Mouse (Mus musculus) cerebellum, adult 11 months (tissue): ENCODE data around the gene Grifin.

ENCODE experiments used
- DNase-seq: peaks from one replicate; pipeline ENCODE4 v3.0.0; 2022

The Grifin gene

GRCm38 (mm10) chr5:140542811-140543575 is 21.9 kb downstream of the Grifin start:
- peak; percentile 21 for DNase-seq

GRCm38 (mm10) chr5:140540106-140540505 is 24.8 kb downstream of the Grifin start:
- peak; percentile 56 for DNase-seq

GRCm38 (mm10) chr5:140538111-140538683 is 26.7 kb downstream of the Grifin start:
- DNase-seq, result no peak

- DNase-seq, result no peak
Measured at GRCm38 (mm10) chr5:140526754-140527153, 38.1 kb downstream of the Grifin start.

GRCm38 (mm10) chr5:140521196-140521595 is 43.7 kb downstream of the Grifin start:
- no peak for DNase-seq

- no peak for DNase-seq
Measured at GRCm38 (mm10) chr5:140517921-140518230, 47.0 kb downstream of the Grifin start.

- no peak for DNase-seq
Measured at GRCm38 (mm10) chr5:140517159-140517920, 47.5 kb downstream of the Grifin start.

- no peak for DNase-seq
Measured at GRCm38 (mm10) chr5:140514799-140515486, 49.9 kb downstream of the Grifin start.

GRCm38 (mm10) chr5:140513921-140514320 is 51.0 kb downstream of the Grifin start:
- no peak for DNase-seq
